Mouse (Mus musculus): ENCODE results near the gene Far1.
A peak's percentile ranks its signal among the peaks of the same experiment; 100 is the strongest.

Far1 gene

DNA sequence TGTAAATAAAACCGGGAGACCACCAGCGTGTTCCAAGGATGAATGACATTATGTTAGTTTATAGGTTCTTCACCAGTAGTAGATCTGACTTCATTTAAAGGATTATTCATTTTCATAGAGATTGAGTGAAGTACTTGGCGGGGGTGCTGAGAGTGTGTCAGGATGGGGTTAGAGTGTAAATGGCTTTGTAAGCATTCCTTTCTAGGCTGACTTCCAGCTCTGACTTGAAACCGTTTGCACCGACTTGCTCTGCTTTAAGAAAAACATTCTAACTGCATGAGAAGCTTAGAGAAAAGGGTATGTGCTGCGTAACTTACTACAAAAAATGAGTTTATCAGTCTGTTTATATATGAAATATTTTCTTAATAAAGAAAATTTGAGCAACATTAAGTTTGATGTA is 57.5 kb downstream of the Far1 start:
- DNase-seq (ENCODE audit: low spot score in 2 of 2) = no peak

DNA sequence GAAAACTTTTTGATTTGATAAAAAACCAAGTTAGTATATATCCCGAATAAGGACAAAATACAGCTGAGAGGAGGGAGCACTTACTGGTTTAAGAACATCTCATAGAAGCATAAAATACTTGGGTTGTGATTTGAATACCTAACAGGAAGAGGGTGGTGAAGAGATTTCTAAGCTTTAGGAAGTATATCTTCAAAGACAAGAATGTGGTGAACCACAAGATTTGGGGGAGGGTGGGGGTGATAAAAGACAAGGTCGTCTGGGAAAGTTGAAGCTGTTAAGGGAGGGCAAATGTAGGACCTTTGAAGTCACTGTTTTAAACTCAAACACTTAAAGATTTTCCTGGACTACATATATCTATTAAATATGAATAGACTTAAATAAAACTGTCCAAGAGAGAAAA is 59.1 kb downstream of the Far1 start:
- DNase-seq (ENCODE audit: low spot score in 2 of 2) = no peak

DNA sequence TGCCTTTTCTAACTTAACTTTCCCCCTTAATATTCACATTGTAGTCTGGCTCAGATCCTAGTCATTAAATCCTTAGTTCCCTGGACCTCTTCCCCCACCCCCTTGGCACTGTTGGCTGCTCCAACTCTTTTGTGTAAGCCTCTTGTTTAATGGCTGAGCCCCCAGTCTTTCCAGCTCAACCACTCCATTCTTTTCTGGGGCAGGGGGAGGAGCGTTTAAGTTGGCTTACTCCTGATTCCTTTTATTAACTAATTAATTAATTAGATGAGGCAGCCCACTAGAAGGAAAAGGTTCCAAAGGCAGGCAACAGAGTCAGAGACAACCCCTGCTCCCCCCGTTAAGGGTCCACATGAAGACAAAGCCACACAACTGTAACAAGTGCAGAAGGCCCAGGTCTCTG is 68.5 kb downstream of the Far1 start:
- no peak for DNase-seq (ENCODE audit: low spot score in 2 of 2)

DNA sequence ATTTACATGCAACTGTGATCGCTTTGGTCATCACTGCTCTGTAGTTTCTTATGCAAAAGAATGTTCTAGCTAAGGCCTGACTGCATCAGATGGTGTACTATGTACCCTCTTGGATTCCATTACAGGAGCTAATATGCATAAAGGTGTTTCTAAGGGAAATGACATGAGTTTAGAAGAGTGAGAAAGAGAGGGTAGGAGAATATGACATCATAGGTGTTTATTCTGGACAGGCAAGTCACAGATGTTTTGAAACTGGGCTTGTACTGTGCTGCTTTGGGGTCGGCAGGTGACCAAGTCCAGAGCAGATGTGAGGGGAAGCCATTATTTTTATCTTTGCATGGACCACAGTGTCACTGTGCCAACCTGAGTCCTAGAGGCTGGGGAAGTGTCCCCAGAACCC is 75.6 kb downstream of the Far1 start:
- no peak for DNase-seq (ENCODE audit: low spot score in 2 of 2)

DNA sequence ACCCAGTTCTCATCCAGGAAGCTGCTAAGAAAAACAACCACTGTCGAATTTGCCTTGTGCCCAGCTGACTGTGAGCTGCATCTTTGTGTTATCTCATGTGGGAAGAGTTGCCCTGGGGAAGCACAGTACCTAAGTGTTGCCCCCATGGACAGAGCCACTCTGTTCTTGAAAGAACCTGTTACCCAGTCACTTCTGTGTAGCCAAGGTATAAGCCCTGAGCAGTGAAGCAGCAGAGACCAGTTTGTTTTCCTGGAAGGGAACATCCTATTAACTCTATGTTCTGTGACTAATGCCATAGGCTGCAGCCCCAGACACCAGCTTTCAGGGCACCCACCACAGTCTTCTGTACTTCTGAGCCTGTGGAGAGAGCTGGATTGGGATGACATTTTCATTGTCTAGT is 76.7 kb downstream of the Far1 start:
- DNase-seq (ENCODE audit: low spot score in 2 of 2) = no peak

DNA sequence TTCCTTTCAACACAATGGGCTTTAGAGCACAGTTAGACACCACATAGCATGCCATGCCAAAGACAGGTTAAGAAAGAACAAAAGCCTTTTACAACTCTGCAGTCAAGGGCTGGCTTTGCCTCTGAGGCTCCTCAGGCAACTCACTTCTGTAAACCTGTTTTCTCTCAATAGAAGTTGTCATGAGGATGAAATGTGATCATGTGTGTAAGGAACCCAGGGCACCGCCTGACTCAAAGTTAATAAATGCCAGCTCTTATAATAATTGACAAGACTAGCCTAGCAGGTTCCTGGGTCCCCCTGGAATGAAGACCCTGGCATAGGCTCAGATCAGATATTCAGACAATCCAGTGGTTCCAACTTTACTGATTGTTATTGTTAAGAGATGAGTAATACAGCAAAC is 77.5 kb downstream of the Far1 start:
- DNase-seq (ENCODE audit: low spot score in 2 of 2) = no peak

DNA sequence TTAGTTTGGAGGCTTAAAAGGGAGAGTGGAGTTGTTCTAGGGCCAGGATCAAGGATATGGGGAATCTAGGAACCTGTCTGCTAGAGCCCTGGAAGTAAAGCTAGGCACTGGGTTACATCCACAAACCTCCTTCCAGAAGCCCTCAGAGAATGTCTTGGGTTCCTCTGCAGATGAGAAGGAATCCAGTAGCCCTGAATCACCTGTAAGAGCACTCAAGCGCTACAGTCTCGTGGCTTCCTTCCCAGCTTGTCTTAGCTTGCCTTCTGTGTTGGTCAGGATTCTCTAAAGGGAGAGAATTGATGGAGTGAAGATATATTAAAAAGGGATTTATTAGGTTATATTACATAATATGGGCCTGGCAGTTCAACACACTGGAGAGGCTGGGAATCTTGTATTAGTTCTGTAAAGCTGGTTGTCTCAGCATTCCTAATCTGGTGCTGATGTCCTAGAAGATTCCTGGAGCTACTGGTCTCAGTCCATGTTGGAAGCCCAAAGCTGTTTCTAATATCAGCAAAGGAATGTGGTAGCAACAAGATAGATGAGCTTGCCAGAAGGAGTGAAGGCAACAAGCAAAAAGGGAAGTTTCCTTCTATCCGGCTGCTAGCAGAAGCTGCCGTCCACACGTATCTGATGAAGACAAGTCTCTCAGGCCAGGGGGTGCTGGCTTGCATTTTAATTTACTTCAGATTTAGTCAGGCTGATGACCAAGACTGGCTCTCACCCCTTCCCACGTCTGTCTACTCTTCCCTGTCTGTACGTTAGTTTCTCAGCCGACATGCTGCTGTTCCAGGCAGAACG is 78.1 kb downstream of the Far1 start:
- no peak for DNase-seq (ENCODE audit: low spot score in 2 of 2)

DNA sequence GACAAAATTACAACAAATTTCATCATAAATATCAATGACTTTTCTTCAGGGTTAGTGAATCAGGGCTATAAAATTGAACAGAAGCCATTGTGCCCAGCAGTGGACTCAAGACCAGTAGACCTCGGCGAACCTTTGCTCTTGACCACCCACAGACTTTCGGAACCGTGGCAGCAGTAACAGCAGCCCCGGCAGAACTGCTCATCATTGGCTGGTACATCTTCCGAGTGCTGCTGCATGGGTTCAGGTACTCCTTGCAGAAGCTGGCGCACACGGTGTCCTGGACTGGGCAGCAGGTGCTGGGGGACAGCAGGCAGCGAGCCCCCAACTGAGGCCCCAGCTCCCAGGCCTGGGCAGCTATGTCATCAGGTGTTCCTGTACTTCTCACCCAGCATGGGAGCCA is 79.1 kb downstream of the Far1 start:
- no peak for DNase-seq (ENCODE audit: low spot score in 2 of 2)

DNA sequence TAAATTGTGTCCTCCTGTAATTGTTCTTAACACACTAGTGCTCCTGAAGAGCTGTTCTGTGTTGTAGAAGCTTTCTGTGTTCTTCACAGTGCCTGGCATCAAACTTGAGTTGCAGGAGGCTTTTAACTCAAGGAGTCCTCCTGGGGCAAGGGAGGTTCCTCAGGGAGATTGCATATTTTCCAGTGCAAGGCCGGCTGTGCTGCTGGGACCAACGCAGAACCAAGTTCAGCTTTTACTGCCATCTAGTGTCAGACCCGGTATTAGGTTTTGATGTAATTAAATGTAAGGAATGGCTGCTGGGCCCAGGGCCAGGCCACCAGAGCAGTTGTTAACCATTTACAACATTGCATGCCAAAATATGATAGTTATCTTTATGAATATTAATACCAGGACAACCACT is 80.7 kb downstream of the Far1 start:
- peak; percentile 23 to 27 for DNase-seq (ENCODE audit: low spot score in 2 of 2)

DNA sequence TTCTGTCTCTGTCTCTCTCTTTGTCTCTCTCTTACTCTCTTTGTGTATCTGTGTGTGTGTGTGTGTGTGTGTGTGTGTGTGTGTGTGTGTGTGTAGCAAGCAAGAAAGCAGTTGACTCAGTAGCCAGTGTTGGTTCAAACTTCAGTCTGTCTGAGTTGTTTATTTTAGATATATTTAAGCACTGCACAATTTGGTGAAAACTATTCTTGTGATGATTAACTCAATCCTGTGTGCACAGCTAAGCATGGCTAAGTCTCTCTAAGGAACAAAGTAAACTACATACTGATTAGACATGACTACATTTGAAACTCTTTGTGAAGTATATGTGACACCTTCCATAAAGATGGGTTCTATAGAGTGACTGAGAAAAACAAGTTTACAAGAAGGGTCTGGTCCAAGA is 83.6 kb downstream of the Far1 start:
- no peak for DNase-seq (ENCODE audit: low spot score in 2 of 2)

DNA sequence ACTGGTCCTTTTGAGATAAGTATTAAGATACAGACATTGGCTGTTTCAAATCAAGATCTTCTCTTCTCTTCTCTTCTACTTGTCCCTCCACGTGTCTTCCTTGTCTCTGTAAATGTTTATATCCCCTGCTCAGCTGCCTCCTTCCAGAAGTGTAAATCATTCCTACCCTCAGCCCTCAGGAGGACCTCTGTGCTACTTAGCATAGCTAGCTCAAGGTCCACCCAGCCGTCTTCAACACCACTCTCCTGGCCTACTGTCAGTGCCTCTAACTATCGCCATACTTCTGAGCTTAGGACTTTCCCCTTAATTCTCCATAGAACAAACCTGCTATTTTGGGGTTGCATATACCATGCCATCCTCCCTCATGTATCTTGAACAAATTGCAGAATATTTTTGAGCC is 88.2 kb downstream of the Far1 start:
- no peak for DNase-seq (ENCODE audit: low spot score in 2 of 2)

DNA sequence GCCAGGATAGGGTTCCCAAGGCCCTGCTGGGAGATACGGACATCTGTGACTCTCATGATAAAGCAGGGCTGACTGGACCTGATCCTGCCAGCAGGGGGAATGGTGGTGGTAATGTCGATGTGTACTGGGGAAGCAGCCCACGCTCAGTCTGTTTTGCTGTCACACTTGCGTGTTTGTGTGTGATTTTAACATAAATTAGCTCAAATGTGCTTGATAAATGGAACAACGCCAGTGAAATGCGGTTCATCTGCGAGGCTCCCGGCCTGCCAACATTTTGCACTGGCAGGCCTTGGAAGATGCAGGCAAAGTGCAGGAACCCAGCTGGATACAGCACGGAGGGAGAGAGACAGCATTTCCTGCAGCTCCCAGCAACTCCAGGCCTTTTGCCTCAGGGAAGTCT is 94.3 kb downstream of the Far1 start:
- DNase-seq (ENCODE audit: low spot score in 2 of 2) = no peak

DNA sequence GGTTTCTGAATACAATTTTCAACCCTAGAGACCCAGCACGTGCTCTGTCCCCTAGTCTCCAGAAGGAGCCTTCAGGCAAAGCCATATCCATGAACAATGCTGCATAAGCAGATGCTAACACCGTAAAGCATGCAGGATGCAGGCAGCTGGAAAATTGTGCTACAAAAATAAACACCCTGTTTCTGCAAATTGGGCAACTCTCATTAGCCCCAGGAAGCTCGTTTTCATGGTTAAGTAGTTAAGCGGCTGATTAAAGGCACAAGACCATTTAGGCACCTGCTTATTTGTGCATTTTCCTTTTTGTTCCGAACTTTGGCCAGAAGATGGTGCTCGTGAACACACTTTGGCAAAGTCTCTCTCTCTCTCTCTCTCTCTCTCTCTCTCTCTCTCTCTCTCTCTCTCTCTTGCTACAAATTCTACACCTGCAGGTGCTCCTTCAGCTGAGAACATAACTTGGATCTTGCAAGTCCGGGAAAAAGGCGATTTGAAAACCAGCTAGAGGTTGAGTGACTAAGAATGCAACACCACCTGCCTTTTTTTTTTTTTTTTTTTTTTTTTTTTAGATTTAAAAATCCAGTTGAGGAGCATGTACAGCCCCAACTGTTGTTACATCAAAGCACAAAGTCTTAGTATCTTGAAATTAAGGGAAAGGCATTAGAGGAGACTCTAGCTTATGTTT is 95.5 kb downstream of the Far1 start:
- peak in 1 of 2 experiments; percentile 9 for DNase-seq (ENCODE audit: low spot score in 2 of 2)

DNA sequence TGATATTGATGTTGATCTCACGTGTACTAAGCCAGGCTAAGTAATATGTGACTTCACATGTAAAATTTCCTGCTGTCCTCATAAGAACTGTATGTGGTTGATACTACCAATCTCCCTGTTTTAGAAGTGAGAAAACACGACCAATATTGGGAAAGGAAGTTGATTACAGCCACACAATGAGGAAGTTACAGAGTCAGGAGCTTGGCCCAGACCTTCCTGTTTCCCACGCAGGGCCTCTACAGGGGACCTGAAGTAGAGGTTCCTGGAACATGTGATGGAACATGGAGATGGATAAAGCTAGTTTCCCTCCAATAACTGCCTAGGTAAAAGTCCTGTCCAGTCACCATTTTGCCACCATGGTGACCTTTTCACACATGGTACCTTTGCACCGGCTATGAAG is 99.0 kb downstream of the Far1 start:
- DNase-seq (ENCODE audit: low spot score in 2 of 2) = no peak

DNA sequence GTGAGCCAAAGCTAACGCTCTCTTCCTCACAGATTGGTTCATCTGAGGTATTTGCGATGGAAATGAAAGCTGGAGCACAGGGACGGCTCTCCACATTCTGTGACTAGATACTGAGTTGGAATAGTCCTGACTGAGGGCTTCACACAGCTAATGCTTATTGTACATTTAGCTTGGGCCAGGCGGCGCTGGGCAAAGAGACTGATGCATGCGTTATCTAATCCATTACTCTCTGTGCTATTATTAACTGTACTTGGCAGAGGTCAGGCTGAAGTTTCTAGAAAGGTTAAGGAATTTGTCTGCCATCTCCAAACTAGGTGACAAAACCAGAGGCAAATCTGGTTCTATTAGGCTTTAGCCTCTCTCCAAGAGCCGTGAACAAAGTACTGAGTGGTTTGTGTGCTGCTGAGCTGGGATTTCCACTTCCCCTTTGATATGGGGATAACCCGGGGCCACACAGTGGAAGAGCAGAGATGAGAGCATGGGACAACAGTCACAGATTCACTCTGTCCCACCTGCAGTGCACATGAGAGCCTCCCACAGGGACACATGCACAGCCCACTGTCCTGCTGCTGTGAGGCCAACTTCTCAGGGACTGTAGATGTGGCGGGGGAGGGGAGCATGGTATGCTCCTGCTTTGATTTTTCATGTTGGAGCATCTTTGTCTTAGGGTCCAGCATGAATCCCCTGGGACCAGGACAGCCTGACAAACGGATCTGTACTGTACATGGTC is 100.7 kb downstream of the Far1 start:
- peak in 1 of 2 experiments; percentile 27 for DNase-seq (ENCODE audit: low spot score in 2 of 2)

DNA sequence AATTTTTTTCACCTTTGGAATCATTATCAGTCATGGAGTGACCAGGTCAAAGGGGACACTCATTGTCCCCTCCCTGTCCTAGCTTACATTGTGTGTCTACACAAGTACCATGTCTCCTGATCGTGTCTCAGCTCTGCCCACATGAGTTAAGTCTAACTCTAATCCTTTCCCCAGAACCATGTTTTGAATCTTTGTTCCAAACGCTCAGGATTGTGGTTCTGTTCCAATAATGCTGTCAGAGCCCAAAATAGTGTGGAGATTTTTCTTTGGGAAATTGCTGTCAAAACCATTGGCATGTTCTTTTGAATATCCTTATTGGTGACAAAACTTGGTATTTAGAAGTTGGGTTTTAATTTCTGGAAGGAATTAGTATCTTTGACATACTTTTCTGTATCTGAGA is 105.5 kb downstream of the Far1 start:
- DNase-seq (ENCODE audit: low spot score in 2 of 2) = no peak

DNA sequence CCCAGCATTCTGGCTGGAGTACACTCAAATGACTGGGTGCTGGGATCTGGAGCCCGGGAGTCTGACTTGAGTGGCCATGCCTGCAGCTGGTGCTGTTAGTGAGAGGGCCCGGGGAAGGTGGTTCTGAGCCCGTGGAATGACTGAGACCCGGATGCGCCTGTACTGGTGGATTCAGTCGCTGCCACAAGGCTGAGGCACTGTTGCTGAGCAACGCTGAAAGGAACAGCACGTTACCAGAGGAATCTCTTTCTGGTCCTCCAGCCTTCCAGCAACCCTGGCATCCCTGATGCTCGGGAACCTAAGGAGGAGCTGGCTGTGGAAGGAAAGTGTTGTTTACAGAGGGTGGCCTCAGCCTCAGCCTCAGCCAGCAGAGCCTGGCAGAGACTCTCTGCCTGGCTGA is 106.1 kb downstream of the Far1 start:
- DNase-seq (ENCODE audit: low spot score in 2 of 2) = no peak
